In the genomic region with DNA sequence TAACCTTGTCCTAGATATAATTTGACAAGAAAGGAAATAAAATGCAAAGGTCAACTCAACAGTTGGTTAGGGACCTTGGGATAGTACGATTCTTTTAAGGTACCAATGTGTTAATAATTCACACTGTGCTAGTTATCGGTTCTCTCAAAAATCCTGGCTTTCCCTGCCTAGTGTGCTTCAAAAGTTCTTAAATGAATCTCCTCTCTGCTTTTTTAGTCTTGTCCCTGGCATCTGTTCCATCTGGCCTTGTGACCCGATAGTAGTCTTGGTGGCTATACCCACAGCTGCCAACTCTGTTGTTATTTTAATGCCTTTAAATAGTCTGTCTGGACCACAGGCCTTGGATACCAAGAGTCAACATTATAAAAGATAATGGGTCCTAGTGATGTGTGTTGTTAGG, we compare ENCODE assay signal across 17 mouse cellular contexts.
DNase-seq lines count a peak whose midpoint lies in the region; ATAC-seq lines count a peak whose summit lies in the region.
"Had no signal": no experiment of that assay in that cellular context is flagged by ENCODE, and none has a peak within 500 bp of the region (broad histone marks: within the 10 kb centered on the region; RNA-seq: fewer than 3 reads in every experiment).

No protein-coding gene starts in this region.

- H3K4me2 ChIP-seq in lung, embryonic 16.5 days (ENCODE audit: low read depth, low read length), result no peak overlapping the region
- H3K4me2 ChIP-seq: forebrain, embryonic 12.5 days; liver, embryonic 11.5 days; midbrain, embryonic 13.5 days had no signal

- no peak for ATAC-seq in lung, embryonic 16.5 days (ENCODE audit: low read depth)
- ATAC-seq: hindbrain, embryonic 16.5 days; intestine, embryonic 16.5 days; midbrain, embryonic 13.5 days had no signal

- no peaks in the 10 kb centered on the region for H3K9me3 ChIP-seq in lung, embryonic 16.5 days (ENCODE audit: control insufficient read depth, low read length)
- H3K9me3 ChIP-seq: forebrain, embryonic 12.5 days; limb, embryonic 10.5 days; midbrain, embryonic 13.5 days had no signal

- peak; percentile 15 to 35 for DNase-seq in adrenal gland, postnatal 36 days
- no peak for DNase-seq in adrenal gland, postnatal 4 days (ENCODE audit: low spot score in 2 of 2)
- peak; percentile 84 for DNase-seq in kidney, adult 9 months
- DNase-seq in kidney, postnatal 4 days, result no peak
- DNase-seq in lung, postnatal 10 days, result no peak
- no peak for DNase-seq in frontal cortex, postnatal 14 days (ENCODE audit: low spot score in 2 of 2)
- DNase-seq: cerebellum, adult 9-10 months; gastrocnemius, postnatal 25 days; lung, adult 2 months; thymus, postnatal 36 days had no signal

- whole genome bisulfite sequencing in lung, embryonic 16.5 days, result 60% methylated on average over 3 of the region's 3 CpGs

- peak overlapping the region; percentile 55 for H3K27ac ChIP-seq in lung, embryonic 16.5 days (ENCODE audit: low read length)
- H3K27ac ChIP-seq: forebrain, embryonic 12.5 days; limb, embryonic 10.5 days; midbrain, embryonic 13.5 days had no signal

- H3K4me3 ChIP-seq in lung, embryonic 16.5 days (ENCODE audit: low read length), result no peak overlapping the region
- H3K4me3 ChIP-seq: forebrain, embryonic 12.5 days; limb, embryonic 10.5 days; midbrain, embryonic 13.5 days had no signal

- no peaks in the 10 kb centered on the region for H3K27me3 ChIP-seq in lung, embryonic 16.5 days (ENCODE audit: control insufficient read depth, insufficient read depth, low read depth, low read length)
- H3K27me3 ChIP-seq: forebrain, embryonic 12.5 days; midbrain, embryonic 13.5 days had no signal

- H3K4me1 ChIP-seq in lung, embryonic 16.5 days (replicated peaks; ENCODE audit: control insufficient read depth, insufficient read depth, low read length), result peaks cover 11% of the 10 kb centered on the region
- H3K4me1 ChIP-seq: forebrain, embryonic 12.5 days; limb, embryonic 10.5 days; midbrain, embryonic 13.5 days had no signal

- H3K36me3 ChIP-seq in lung, embryonic 16.5 days (ENCODE audit: control insufficient read depth, insufficient read depth, low read length), result no peaks in the 10 kb centered on the region
- H3K36me3 ChIP-seq: forebrain, embryonic 12.5 days; limb, embryonic 10.5 days; midbrain, embryonic 13.5 days had no signal

- no peak overlapping the region for H3K9ac ChIP-seq in lung, embryonic 16.5 days (ENCODE audit: low read length)
- H3K9ac ChIP-seq: forebrain, embryonic 12.5 days; midbrain, embryonic 13.5 days had no signal

Comparison
In these comparisons a context has a peak if more than half of its experiments do, and no peak if none do; other contexts are left out.
1. DNase-seq: peak in adrenal gland, postnatal 36 days (2 of 2) and kidney, adult 9 months (single experiment); none in adrenal gland, postnatal 4 days (0 of 2), kidney, postnatal 4 days (0 of 2), lung, postnatal 10 days (single experiment) and frontal cortex, postnatal 14 days (0 of 2).